Mouse (Mus musculus) adrenal gland, adult 10 weeks (tissue): ENCODE data around the gene Gm17482. TPM values are rescaled to one million over a fixed set of nuclear protein-coding genes. Genes with fewer than 3 reads are reported as not detected.

ENCODE experiments used
- polyA plus RNA-seq: library from polyadenylated mRNA; stranded (reverse); fragments of 350-450 nt; fragmentation: Illumina TruSeq; extraction: RNeasy Lipid Tissue Mini Kit (QIAGEN cat#74804); gene quantifications from one replicate; pipeline ENCODE4 v1.2.3, GENCODE M21; 2014; ENCODE audit warnings: low read depth, low replicate concordance

Gene Gm17482
- not detected for polyA plus RNA-seq

DNA sequence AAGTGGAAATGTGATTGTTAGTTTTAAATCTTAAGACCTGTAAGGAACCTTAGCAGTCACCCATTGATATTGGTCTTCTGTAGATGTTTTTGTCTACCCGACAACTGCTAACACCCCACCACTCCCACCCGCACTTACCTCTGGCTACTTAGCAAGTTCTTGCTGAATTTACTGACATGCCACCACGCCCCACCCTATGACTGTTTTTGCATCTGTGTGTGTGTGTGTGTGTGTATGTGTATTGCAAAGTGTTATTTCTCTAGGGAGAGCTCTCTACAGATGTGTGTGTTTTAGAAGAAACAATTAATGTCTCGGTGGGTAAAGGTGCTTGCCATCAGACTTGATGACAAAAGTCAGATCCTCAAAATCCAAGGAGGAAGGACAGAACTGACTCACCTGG is at the start of gene Gm17482:
TSS of gene Gm17482 (plus strand) at position 301 of the 400 bp plus-strand sequence.

DNA sequence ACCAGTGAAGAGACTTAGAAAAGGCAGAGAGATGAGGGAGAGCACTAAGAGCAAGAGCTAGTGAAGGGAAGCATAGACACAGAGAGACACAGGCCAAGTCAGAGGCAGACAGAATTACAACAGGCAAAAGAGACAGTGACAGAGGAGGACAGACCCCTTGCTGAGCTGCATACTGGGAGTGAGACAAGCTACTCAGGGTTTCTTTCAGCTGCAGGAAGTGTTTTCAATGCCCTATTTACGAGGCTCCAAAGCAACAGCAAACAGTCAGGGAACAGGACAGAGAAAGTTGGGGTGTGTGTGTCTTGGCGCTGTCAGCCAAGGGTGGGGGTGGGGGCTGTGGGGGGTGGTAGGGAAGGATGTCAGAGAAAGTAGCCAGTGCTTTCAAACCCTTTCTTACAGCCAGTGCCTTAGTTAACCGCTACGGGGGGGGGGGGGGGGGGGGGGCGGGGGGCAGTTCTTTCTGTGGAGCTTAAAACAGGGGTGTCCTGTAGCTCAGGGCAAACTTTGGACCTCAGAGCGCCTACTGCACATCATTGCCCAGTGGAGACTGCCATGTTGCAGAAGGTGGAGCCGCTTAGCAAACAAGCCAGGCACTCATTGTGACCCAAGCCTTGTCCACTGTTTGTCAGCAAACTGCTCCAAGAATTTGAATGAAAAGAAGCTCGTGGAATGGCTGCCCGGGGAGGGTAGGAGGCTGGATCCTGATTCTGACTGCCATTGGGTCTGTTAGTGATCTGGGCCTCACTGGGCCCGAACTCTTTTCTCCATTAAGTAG is 25.1 kb downstream of the Gm17482 start, which contains the start of gene Timp4:
TSS of gene Timp4 (minus strand) at position 107 of the 775 bp plus-strand sequence.

Other genes with a start within 250 kb of the Gm17482 start
- 7.2 TPM for gene Tamm41, start 189.5 kb upstream of the Gm17482 start, polyA plus RNA-seq
- 10.0 TPM for gene Syn2, start 92.4 kb upstream of the Gm17482 start, polyA plus RNA-seq
- gene Timp4, start 24.9 kb downstream of the Gm17482 start, polyA plus RNA-seq: 4.1 TPM
- 62.0 TPM for gene Pparg, start 133.6 kb downstream of the Gm17482 start, polyA plus RNA-seq